In the genomic region with DNA sequence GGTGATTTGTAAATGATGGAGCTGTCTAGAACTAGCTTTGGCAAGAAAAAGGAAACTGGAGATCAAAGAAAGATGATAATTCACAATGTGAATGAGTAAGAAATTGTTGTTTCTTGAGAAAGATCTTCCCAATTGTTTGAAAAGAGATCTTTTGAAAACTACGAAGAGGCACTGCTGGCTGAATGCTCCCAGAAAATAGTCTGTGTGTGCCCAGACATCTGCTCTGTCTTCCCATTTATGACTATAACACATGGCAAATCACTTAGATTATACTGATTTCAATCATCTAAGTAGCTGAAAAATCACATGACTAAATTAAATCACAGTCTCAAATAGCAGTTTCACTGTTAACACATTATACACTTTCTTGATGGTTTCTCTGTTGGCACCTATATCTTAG, we compare ENCODE assay signal across 18 mouse cellular contexts.
DNase-seq lines count a peak whose midpoint lies in the region; TF ChIP-seq lines count a peak whose summit lies in the region.
"Had no signal": no experiment of that assay in that cellular context is flagged by ENCODE, and none has a peak within 500 bp of the region (broad histone marks: within the 10 kb centered on the region; RNA-seq: fewer than 3 reads in every experiment).

No protein-coding gene starts in this region.

- DNase-seq in layer of hippocampus, adult 11-12 months (ENCODE audit: low spot score) = peak; percentile 21
- DNase-seq in layer of hippocampus, postnatal 25 days (ENCODE audit: extremely low spot score in 1 of 2, low spot score in 1 of 2) = no peak
- peak; percentile 16 for DNase-seq in layer of hippocampus, adult 9-11 months
- no peak for DNase-seq in layer of hippocampus, postnatal 10 days (ENCODE audit: low spot score in 2 of 2)
- peak; percentile 17 for DNase-seq in telencephalon, adult 2 months (ENCODE audit: low read depth, low spot score)
- no peak for DNase-seq in gastrocnemius, adult 2 months
- DNase-seq: adrenal gland, adult 2 months; adrenal gland, postnatal 10 days; adrenal gland, postnatal 25 days; cerebellum, adult 11-12 months; cerebellum, adult 2 months; cerebellum, adult 9-10 months; cerebellum, postnatal 10 days; cerebellum, postnatal 25 days had no signal

- H3K27ac ChIP-seq in gastrocnemius, adult 2 months = no peak overlapping the region
- H3K27ac ChIP-seq: embryonic facial prominence, embryonic 10.5 days; embryonic facial prominence, embryonic 12.5 days; forebrain, embryonic 13.5 days; forebrain, embryonic 15.5 days had no signal

- no peak for TF ChIP-seq CTCF in gastrocnemius, adult 2 months (IDR thresholded peaks at IDR 0.05)

- intact Hi-C loops in gastrocnemius, adult 2 months (cut with DNase I) = no loop called here

- H3K4me3 ChIP-seq in gastrocnemius, adult 2 months = no peak overlapping the region
- H3K4me3 ChIP-seq: embryonic facial prominence, embryonic 10.5 days; embryonic facial prominence, embryonic 12.5 days; forebrain, embryonic 13.5 days; forebrain, embryonic 15.5 days had no signal

Comparison
In these comparisons a context has a peak if more than half of its experiments do, and no peak if none do; other contexts are left out.
1. DNase-seq: peak in layer of hippocampus, adult 11-12 months (single experiment), layer of hippocampus, adult 9-11 months (single experiment) and telencephalon, adult 2 months (single experiment); none in layer of hippocampus, postnatal 25 days (0 of 2), layer of hippocampus, postnatal 10 days (0 of 2) and gastrocnemius, adult 2 months (single experiment).